Mouse (Mus musculus) liver, adult 2 months (tissue): ENCODE measurements around the gene Zmym3.

Experiments
- CTCF ChIP-seq: fragments of 200-500 bp; IDR thresholded peaks from 2 replicates; pipeline ENCODE4 v1.5.1; 2011; ENCODE audit warnings: low read depth, low read length, control low read depth
- POLR2A ChIP-seq: fragments of 200-500 bp; IDR thresholded peaks from 2 replicates; pipeline ENCODE4 v1.6.1; 2011; ENCODE audit warnings: low read length, control low read depth; ENCODE audit not compliant: insufficient read depth; ENCODE audit errors: extremely low read depth

- TF ChIP-seq CTCF (no peak), POLR2A (no peak)
Measured at GRCm38 (mm10) chrX:101369001-101369400, 51.6 kb downstream of the Zmym3 start.
